ENCODE assay signal across 12 mouse cellular contexts in genomic region chr1:136674548-136675455, GRCm38 (mm10). TPM values are rescaled to one million over a fixed set of nuclear protein-coding genes. Genes with fewer than 3 reads are reported as not detected.
DNase-seq lines count a peak whose midpoint lies in the region; ATAC-seq and TF ChIP-seq lines count a peak whose summit lies in the region.
"Had no signal": no experiment of that assay in that cellular context is flagged by ENCODE, and none has a peak within 500 bp of the region (broad histone marks: within the 10 kb centered on the region; RNA-seq: fewer than 3 reads in every experiment).

No protein-coding gene starts in this region.

- no peak overlapping the region for H3K27ac ChIP-seq in heart, embryonic 16.5 days (ENCODE audit: low read length)
- no peak overlapping the region for H3K27ac ChIP-seq in liver, embryonic 14.5 days
- H3K27ac ChIP-seq in lung, postnatal 0 days (ENCODE audit: low read length): no peak overlapping the region

- no peak for TF ChIP-seq EP300 in liver, embryonic 14.5 days (IDR thresholded peaks at IDR 0.05; ENCODE audit: low read depth)
- TF ChIP-seq EP300 in lung, postnatal 0 days (IDR thresholded peaks at IDR 0.05): no peak

- 30% methylated on average over 25 of the region's 25 CpGs for WGBS in heart, embryonic 16.5 days
- WGBS in liver, embryonic 14.5 days (ENCODE audit: insufficient replicate concordance): 41% methylated on average over 25 of the region's 25 CpGs
- WGBS in lung, postnatal 0 days: 39% methylated on average over 25 of the region's 25 CpGs

- no peaks in the 10 kb centered on the region for H3K27me3 ChIP-seq in heart, embryonic 16.5 days (ENCODE audit: control insufficient read depth, insufficient read depth, low read length)
- H3K27me3 ChIP-seq in E14TG2a.4 (ENCODE audit: insufficient read depth, low read length): no peaks in the 10 kb centered on the region
- H3K27me3 ChIP-seq in liver, embryonic 14.5 days (ENCODE audit: control insufficient read depth, insufficient read depth, low read length): no peaks in the 10 kb centered on the region
- no peaks in the 10 kb centered on the region for H3K27me3 ChIP-seq in lung, postnatal 0 days (replicated peaks; ENCODE audit: insufficient read depth, low read length)

- no peak for TF ChIP-seq CTCF in E14TG2a.4 (conservative IDR thresholded peaks at IDR 0.05; ENCODE audit: low read length)
- TF ChIP-seq CTCF in liver, embryonic 14.5 days (IDR thresholded peaks at IDR 0.05; ENCODE audit: low read depth): no peak
- TF ChIP-seq CTCF in lung, postnatal 0 days (IDR thresholded peaks at IDR 0.05): no peak

- DNase-seq in heart, postnatal 10 days: no peak
- DNase-seq in adrenal gland, postnatal 10 days: peak; percentile 54
- DNase-seq in liver, embryonic 14.5 days (ENCODE audit: low read depth in 3 of 3, low spot score in 3 of 3): no peak
- DNase-seq in left cerebral cortex, adult 11 months (ENCODE audit: low spot score): no peak
- no peak for DNase-seq in lung, postnatal 0 days (ENCODE audit: low spot score)
- DNase-seq in spleen, adult 12 weeks (ENCODE audit: low spot score): no peak
- DNase-seq: cerebellum, adult 8-10 months; forebrain, postnatal 0 days; right cerebral cortex, postnatal 4 days had no signal

- intact Hi-C loops in heart, postnatal 10 days (cut with DNase I): no loop called here

- no peaks in the 10 kb centered on the region for H3K36me3 ChIP-seq in heart, embryonic 16.5 days (ENCODE audit: control insufficient read depth, insufficient read depth)
- peaks cover 12% of the 10 kb centered on the region; the same call in 1 of the 2 replicates for H3K36me3 ChIP-seq in E14TG2a.4 (ENCODE audit: insufficient read depth, low read length)
- H3K36me3 ChIP-seq in liver, embryonic 14.5 days (replicated peaks; ENCODE audit: control insufficient read depth, insufficient read depth, low read depth): no peaks in the 10 kb centered on the region
- H3K36me3 ChIP-seq in lung, postnatal 0 days (ENCODE audit: insufficient read depth, low read length): no peaks in the 10 kb centered on the region

- no peaks in the 10 kb centered on the region for H3K9me3 ChIP-seq in heart, embryonic 16.5 days (replicated peaks; ENCODE audit: control insufficient read depth, low read length)
- H3K9me3 ChIP-seq in E14TG2a.4 (ENCODE audit: low read length): no peaks in the 10 kb centered on the region
- H3K9me3 ChIP-seq in liver, embryonic 14.5 days (ENCODE audit: control insufficient read depth, low read length): no peaks in the 10 kb centered on the region
- H3K9me3 ChIP-seq in lung, postnatal 0 days (ENCODE audit: low read length): no peaks in the 10 kb centered on the region

- ATAC-seq in heart, embryonic 16.5 days (replicated peaks; ENCODE audit: extremely low read depth, insufficient read depth, low FRiP score): no peak
- no peak for ATAC-seq in liver, embryonic 14.5 days (ENCODE audit: insufficient read depth)
- ATAC-seq in lung, postnatal 0 days: no peak
- ATAC-seq: forebrain, postnatal 0 days; intestine, embryonic 16.5 days had no signal

- 0 out of 2 replicates have a peak, but pooled peaks cover 3% of the 10 kb centered on the region for H3K4me1 ChIP-seq in heart, embryonic 16.5 days (ENCODE audit: control insufficient read depth, insufficient read depth, low read length)
- H3K4me1 ChIP-seq in E14TG2a.4 (replicated peaks; ENCODE audit: low read depth, low read length): peaks cover 91% of the 10 kb centered on the region
- H3K4me1 ChIP-seq in liver, embryonic 14.5 days (replicated peaks; ENCODE audit: control insufficient read depth in 2 of 2, insufficient read depth in 2 of 2, low read length in 1 of 2): peaks cover 0 to 3% of the 10 kb centered on the region in 2 experiments; a peak in 2 of 4 replicates
- no peaks in the 10 kb centered on the region; the same call in 1 of the 2 replicates for H3K4me1 ChIP-seq in lung, postnatal 0 days (ENCODE audit: insufficient read depth, low read depth, low read length)

- peak overlapping the region; percentile 20; the same call in 1 of the 2 replicates for H3K4me2 ChIP-seq in heart, embryonic 16.5 days (ENCODE audit: low read depth, low read length)
- H3K4me2 ChIP-seq in liver, embryonic 14.5 days (ENCODE audit: low read depth): peak overlapping the region; percentile 20; the same call in 1 of the 2 replicates
- no peak overlapping the region for H3K4me2 ChIP-seq in lung, postnatal 0 days (replicated peaks; ENCODE audit: low read depth, low read length)

- no peak overlapping the region for H3K9ac ChIP-seq in heart, embryonic 16.5 days (ENCODE audit: low read length)
- no peak overlapping the region for H3K9ac ChIP-seq in liver, embryonic 14.5 days (replicated peaks)
- no peak overlapping the region for H3K9ac ChIP-seq in lung, postnatal 0 days (replicated peaks; ENCODE audit: low read depth)
- H3K9ac ChIP-seq: forebrain, postnatal 0 days had no signal

- H3K4me3 ChIP-seq in heart, embryonic 16.5 days (ENCODE audit: low read length): no peak overlapping the region
- peak overlapping the region; percentile 61 for H3K4me3 ChIP-seq in E14TG2a.4 (replicated peaks; ENCODE audit: low read length)
- no peak overlapping the region for H3K4me3 ChIP-seq in liver, embryonic 14.5 days (ENCODE audit: insufficient read depth in 1 of 2, low read depth in 2 of 2, low read length in 2 of 2)
- H3K4me3 ChIP-seq in lung, postnatal 0 days (ENCODE audit: low read depth, low read length): no peak overlapping the region

RNA-seq across cellular contexts. Expression of gene Zfp281, which starts 50.1 kb away (rescaled TPM):
- polyA plus RNA-seq in heart, embryonic 16.5 days (2015; fragmentation: Nextera tagmentation; extraction: Ambion mirVana): 11.8 and 12.1 TPM in 2 replicates
- total RNA-seq in heart, postnatal 10 days (2021): 10 to 100 TPM; 12.1 to 14.8 TPM
- total RNA-seq in adrenal gland, postnatal 10 days (2021): 10 to 100 TPM; 14.8 to 17.1 TPM
- 2.3 and 2.9 TPM in 2 replicates for polyA plus RNA-seq in liver, embryonic 14.5 days (2012; rRNA removed)
- 6.7 and 7.1 TPM in 2 replicates for polyA plus RNA-seq in liver, embryonic 14.5 days (2014; fragmentation: Nextera tagmentation; extraction: Ambion mirVana)
- 15.3 and 16.4 TPM in 2 replicates for polyA plus RNA-seq in lung, postnatal 0 days (2015; fragmentation: Nextera tagmentation; extraction: Ambion mirVana)
